Mouse (Mus musculus): ENCODE measurements around the gene Kat7.

DNA sequence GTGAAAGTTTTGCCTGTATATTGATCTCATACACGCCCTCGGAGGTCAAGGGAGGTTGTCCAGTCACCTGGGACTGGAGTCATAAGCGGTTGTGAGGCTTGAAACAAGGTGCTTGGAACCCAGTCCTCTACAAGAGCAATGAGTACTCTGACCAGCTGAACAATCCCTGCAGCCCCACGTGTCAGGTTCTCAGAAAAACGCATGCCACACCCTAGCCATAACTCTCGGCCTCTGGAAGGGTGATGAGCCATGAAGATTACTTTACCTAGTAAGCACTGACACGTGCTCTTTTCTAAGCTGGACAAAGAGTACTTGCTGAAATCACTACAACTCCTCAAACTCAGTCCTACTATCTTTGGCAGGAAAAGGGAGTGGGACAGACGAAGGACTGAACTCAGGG lies 2.5 kb downstream of the Kat7 start:
- no peak for TF ChIP-seq CTCF (IDR thresholded peaks at IDR 0.05; ENCODE audit: control insufficient read depth, insufficient read depth, insufficient read length)
- no peak for TF ChIP-seq CEBPB (IDR thresholded peaks at IDR 0.05; ENCODE audit: low read depth)
- no peak for TF ChIP-seq FOSL1 (IDR thresholded peaks at IDR 0.05; ENCODE audit: insufficient read depth, low read length, poor library complexity, severe bottlenecking)
- no peak for TF ChIP-seq USF1 (IDR thresholded peaks at IDR 0.05; ENCODE audit: low read depth)

Data from C2C12 (cell line).